Mouse (Mus musculus) MEL-GATA-1-ER (cell line): ENCODE results near the gene Ptpro.
"Not testable (repeated sequence)": the region's sequence is repeated elsewhere in the genome, so short reads cannot be mapped to it uniquely, and the experiment has no call there.

Experiments
- DNase-seq: peaks from one replicate; pipeline ENCODE4 v3.0.0-alpha.2; 2012; ENCODE audit warnings: low read depth; ENCODE audit errors: extremely low read depth

Ptpro gene

GRCm38 (mm10) chr6:137455537-137456041 is 203.5 kb downstream of the Ptpro start:
- DNase-seq = no peak

GRCm38 (mm10) chr6:137456064-137456463 is 203.9 kb downstream of the Ptpro start:
- no peak for DNase-seq

DNA sequence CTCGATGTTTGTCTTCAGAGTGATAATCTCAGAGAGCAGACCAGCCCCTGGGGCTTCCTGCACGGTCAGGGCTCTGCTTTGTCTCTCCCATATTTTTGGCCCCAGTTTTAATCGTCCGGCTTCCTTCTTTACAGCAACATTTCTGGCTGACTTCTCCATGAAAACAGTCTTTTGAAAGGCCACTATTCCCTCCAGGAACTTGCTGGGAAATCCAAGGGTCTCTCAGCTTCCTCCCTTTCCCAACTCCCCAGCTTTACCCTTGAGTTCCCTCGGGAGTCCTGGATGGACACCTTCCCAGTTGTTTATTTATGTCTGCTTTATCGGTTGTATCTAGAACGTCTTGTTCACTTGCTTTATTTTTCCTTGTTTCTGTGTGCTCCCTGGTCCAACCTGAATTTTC is 205.1 kb downstream of the Ptpro start:
- no peak for DNase-seq

DNA sequence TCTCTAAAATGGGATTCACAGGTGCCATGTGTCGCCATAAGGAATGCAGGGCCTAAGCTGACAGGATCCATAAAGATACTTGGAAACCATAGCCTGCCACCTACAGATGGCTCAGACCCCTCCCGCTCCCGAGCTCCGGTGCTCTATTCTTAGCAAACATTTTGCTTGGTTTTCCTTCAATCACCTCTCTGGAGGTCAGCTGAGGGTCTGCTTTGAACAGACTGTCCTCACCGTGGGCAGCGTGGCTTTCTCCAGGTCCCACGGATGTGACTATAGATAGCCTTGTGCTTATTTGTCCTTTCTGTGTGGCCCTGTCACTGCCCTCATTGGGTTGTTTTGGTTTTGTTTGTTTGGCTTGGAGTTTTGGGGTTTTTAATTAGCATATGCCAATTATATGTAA is 206.0 kb downstream of the Ptpro start:
- no peak for DNase-seq

- DNase-seq = no peak
These were observed 211.7 kb downstream of the Ptpro start for GRCm38 (mm10) chr6:137463771-137464170.

DNA sequence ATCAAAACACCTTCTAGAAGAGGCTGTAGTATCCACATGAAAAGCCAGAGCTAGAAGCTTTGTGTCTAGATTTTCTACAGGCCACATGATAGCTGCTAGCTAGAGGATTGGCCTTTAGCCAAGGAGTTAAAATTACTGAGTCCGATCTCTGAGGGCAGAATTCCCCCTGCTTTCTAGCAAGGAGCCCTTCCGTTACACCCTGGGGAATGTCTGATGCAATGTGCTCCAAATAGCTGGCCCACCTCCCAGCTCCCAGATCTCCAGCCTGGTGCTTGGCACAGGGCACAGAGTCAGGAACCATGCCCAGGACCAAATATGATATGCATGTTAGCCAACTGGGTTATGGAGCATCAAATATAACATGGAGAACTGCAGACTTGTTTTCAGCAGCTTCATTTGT is 213.1 kb downstream of the Ptpro start:
- DNase-seq = no peak

DNA sequence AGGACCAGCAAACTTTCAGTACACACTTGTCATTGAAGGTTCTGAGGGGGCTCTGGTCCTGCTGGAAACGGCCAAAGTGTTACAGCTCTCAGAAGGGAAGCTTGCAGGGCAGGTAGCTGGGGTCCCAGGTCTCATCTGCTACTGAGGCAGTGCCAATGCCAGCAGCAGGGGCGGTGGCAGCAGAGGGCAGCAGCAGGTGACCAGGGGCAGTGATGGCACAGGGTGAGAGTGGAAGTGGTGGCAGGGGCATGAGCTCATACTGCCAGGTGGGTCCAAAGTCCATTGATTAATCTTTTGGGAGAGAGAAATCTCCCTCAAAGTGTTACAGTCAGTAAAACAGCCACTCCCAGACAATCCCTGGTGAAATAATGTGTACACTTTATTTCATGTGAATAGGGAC is 214.1 kb downstream of the Ptpro start:
- no peak for DNase-seq

DNA sequence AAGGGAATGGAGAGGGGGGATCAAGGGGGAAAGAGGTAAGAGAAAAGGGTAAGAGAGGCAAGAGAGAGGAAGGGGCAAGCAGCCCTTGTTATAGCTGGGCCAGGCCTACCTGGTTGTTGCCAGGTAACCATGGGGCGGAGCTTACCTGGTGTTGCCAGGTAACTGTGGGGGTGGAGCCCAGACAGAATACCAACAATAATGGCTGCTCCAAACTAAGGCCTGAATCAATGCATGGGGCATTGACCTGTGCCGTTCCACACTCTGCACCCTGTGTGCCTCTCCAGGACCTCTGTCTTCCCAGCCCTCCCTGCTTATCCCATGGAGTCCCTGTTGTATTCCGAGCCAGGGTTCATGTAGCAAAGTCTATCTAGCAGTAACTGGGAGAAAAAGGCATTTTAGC is 215.6 kb downstream of the Ptpro start:
- DNase-seq = no peak

GRCm38 (mm10) chr6:137469541-137469940 is 217.4 kb downstream of the Ptpro start:
- no peak for DNase-seq

GRCm38 (mm10) chr6:137470901-137471598 is 218.9 kb downstream of the Ptpro start:
- no peak for DNase-seq

- no peak for DNase-seq
These were observed 220.0 kb downstream of the Ptpro start for GRCm38 (mm10) chr6:137472129-137472528.

DNA sequence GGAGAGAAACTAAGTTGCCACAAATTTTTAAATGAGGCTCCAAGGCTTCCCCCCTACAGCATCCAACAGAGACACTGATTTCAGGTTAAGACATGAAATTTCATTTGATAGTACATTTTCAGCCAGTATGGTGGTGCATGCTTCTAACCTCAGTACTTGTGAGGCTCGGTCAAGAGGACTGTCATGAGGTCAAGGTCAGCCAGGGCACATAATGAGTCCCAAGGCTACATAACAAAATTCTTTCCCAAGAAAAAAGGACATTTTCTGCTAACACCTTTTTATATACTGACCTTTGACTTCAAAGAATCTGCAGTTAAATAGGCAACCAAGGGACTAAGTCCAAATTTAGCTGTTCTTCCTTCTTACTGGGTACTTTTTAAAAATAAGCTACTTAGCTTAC is 221.3 kb downstream of the Ptpro start:
- no peak for DNase-seq

GRCm38 (mm10) chr6:137475695-137476094 is 223.6 kb downstream of the Ptpro start:
- DNase-seq = not testable (repeated sequence)

- DNase-seq = no peak
These were observed 230.8 kb downstream of the Ptpro start for GRCm38 (mm10) chr6:137482891-137483290.

- DNase-seq = no peak
These were observed 235.3 kb downstream of the Ptpro start for GRCm38 (mm10) chr6:137487443-137487842.

GRCm38 (mm10) chr6:137490115-137490514 is 238.0 kb downstream of the Ptpro start:
- DNase-seq = no peak

GRCm38 (mm10) chr6:137491659-137492058 is 239.5 kb downstream of the Ptpro start:
- no peak for DNase-seq

DNA sequence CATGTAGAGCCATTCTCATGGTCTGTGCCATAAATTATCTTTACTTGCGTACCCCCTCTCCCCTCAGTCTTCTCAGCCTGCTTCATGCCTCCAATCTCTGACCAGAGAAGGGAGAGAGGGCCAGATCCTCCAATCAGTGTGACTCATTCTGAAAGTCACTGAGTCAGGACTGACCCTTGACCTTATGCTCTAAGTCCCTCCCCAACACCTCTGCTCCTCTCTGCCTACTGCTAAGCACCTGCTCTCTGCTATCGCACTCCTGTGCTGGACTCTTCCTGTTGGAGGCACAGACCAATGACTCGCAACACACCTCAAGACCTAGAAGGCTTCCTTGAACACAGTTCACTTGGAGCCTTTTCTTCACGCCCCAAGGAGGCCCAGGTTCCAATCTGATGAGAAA is 240.5 kb downstream of the Ptpro start:
- DNase-seq = no peak

- DNase-seq = no peak
These were observed 241.4 kb downstream of the Ptpro start for GRCm38 (mm10) chr6:137493211-137494135.

GRCm38 (mm10) chr6:137494136-137494475 is 242.0 kb downstream of the Ptpro start:
- no peak for DNase-seq

- no peak for DNase-seq
These were observed 242.7 kb downstream of the Ptpro start for GRCm38 (mm10) chr6:137494801-137495200.

DNA sequence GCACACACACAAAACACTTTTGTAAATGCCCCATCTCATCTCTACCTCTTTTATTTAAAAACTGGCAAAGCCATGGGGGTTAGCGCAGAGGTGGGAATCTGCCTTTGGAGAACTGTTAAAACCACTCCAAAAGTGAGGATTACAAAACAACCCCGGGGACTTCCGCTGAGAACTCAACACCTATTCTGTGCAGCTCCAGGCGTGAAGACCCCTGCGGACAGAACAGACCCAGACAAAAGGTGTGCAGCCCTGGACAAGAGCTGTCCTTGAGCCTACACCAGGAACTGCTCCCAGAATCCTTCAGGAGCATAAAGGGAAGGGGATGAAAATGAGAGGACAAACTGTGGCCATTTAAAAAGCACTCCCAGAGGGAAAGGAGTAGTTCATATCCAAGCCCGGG is 243.1 kb downstream of the Ptpro start:
- DNase-seq = no peak

DNA sequence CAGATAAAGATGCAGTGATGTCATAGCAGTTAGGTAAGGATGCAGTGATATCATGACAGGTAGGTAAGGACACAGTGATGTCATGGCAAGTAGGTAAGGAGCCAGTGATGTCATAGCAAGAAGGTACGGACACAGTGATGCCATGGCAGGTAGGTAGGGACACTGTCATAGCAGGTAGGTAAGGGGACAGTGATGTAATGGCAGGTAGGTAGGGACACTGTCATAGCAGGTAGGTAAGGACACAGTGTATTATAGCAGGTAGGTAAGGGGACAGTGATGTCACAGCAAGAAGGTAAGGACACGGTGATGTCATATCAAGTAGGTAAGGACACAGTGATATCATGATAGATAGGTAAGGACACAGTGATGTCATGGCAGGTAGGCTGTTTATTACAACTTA is 244.4 kb downstream of the Ptpro start:
- no peak for DNase-seq
